Mouse (Mus musculus): ENCODE data around the gene Fbxw17. TPM values are rescaled to one million over a fixed set of nuclear protein-coding genes. Genes with fewer than 3 reads are reported as not detected.
"Not testable (repeated sequence)": the region's sequence is repeated elsewhere in the genome, so short reads cannot be mapped to it uniquely, and the experiment has no call there.

Fbxw17 gene
- 7.8 and 8.5 TPM in 2 replicates for polyA plus RNA-seq (2016; fragmentation: Nextera tagmentation; extraction: Ambion mirVana)

DNA sequence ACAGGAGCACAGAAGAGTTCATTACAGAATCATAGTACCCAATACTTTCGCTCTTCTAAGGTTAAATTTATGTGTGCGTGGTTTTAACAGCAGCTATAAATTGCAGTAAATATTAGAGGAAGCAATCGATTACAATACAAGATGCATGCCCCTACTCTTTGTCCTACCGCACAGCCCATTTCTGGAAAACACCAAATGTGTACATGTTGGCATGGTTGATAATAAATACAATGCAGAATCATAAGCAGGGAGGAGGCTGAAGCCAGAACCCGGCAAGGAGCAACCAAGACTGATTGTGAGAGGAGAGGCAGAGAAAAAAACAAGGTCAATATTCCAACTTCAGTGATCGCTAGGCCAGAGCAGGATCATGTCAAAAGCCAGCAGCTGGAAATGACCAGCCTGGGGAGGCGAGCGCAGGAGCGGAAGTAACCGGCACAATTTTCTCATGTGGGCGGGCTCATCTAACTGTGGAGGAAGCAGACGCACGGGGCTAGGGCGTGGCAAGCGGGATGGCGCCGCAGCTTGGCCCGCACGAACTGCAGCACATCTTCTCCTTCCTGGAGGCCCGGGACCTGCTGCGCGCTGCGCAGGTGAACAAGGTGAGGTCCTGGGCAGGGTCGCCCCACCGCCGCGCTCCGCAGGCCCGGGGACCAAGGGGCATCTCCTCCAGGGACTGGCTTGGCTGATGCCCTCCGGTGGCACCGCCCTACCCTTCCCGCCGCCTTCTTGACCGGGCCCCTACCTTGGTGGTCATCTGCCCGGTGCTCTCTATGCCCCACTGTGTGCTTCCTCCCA is at the start of gene Fbxw17:
TSS of gene Fbxw17 (plus strand) at position 476 of the 795 bp plus-strand sequence.
- Histone ChIP-seq H3K27ac (no peak within 1 kb of the TSS), H3K36me3 (no peaks in the 10 kb centered on the region), H3K27me3 (replicated peaks) (no peaks in the 10 kb centered on the region), H3K4me2 (peak within 1 kb of the TSS; percentile 81), H3K9me3 (replicated peaks) (no peaks in the 10 kb centered on the region), H3K4me1 (peaks cover 15% of the 10 kb centered on the region; the same call in 1 of the 2 replicates), H3K4me3 (peak within 1 kb of the TSS; percentile 72), H3K9ac (peak within 1 kb of the TSS; percentile 64)
- peak; percentile 87 for ATAC-seq
- WGBS (ENCODE audit: insufficient replicate concordance), result 12% methylated on average over 33 of the region's 35 CpGs

DNA sequence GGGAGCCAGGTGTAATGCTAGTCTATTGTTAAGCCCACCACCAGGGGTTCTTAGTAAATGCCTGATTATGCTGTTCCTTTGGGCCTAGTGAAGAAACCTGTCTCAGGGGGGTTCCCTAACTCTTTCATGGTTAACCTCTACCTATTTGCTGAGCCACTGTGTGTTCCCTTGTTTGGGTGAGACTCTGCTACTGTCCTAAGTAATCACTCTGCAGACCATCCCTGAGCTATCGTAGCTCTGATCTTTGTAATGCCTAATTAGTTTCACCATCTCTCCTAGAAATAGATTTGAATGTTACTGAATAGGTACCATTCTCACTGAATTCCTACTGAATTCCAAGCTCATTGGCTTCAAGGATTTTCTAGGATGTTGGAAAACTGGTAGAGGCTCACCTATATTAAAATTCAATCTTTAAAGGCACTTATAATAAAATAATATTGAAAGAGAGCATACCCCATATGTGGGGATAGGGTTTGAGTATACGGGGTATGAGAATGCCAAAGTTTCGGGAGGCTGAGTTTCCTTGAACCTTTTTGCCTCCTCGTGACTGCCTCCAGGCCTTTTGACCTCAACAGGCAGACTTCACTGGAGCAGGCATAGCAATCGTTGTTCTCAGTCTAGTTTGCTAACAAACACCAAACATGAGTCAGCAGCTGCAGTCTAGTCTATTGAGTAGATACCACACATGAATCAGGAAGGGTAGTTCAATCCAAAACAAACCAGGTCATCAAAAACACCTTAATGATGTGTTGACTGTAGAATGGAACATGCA is 44.5 kb upstream of the Fbxw17 start:
- H3K9ac ChIP-seq; H3K4me2 ChIP-seq; H3K27ac ChIP-seq; ATAC-seq; H3K9me3 ChIP-seq (replicated peaks); H3K36me3 ChIP-seq; H3K27me3 ChIP-seq (replicated peaks); H3K4me3 ChIP-seq; H3K4me1 ChIP-seq: not testable (repeated sequence)
- 61% methylated on average over 5 of the region's 5 CpGs for WGBS (ENCODE audit: insufficient replicate concordance)

DNA sequence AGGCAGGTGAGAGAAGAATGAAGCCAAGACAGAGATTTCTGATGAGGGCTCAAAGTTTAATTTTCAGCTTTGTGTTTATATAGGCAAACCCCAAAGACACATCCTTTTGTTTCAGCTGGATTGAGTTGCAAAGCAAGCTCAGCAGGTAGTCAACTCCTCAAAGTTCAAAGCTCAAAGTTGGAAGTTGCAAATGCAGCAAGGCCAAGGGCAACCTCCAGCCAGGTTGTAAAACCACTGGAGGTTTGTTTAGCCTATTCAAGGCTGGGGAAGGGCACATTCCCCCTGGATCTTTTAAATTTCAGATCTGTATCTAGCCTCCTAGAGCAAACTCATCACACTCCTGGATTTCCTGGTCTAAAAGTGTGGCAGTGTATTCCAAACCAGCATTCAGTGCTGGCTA is 28.5 kb upstream of the Fbxw17 start:
- not testable (repeated sequence) for H3K9ac ChIP-seq; H3K4me3 ChIP-seq; ATAC-seq; H3K9me3 ChIP-seq (replicated peaks); H3K4me1 ChIP-seq; H3K27me3 ChIP-seq (replicated peaks); H3K4me2 ChIP-seq; H3K27ac ChIP-seq; H3K36me3 ChIP-seq

DNA sequence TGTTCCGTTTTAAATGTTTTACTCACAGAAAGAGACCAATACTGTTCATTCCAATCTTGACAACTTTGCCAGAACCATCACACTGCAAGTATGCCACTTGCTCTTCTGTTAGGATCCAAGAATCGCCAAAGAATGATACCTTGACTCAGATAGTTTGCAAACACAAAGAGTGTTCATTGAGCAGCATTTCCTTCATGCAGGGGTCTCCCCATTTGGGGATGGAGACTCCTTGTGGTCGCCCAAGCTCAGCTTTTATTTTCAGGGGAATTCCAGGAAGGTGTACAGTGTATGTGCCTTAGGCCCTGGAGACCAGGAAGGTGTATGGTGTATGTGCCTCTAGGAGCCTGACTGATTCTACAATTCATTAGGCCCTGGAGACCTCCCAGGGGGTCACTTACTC is 757 bp downstream of the Fbxw17 start:
- 45% methylated on average over 3 of the region's 3 CpGs for WGBS (ENCODE audit: insufficient replicate concordance)
- H3K9ac ChIP-seq, result no peak overlapping the region; the same call in 1 of the 2 replicates
- H3K27ac ChIP-seq, result no peak overlapping the region

DNA sequence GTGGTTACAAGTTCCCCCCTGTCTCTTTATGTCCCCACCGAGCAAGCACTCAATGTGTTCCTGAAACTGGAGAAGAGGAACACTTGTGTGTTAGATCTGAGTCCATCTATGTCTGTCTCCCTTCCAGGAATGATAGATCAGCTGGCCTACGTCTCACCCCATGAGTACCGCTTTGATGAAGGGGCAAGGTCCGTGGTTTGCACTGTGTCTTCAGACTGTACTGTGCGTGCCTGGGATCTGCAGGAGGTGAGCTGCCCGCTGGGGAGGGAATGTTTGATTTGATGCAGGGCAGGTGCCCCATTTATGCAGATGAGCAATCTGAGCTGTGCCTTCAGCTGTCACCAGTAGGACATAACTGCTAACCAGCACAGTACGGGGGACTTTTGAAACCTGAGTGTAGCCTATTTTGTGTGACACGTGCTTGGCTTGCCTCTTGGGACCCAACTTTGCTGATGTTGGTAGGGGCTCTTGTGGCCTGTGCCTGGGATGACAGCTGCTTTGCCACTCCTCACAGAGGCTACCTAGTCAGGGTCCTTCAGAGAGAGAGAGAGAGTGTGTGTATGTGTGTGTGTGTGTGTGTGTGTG is 6.1 kb downstream of the Fbxw17 start:
- Histone ChIP-seq H3K4me3 (no peak overlapping the region), H3K36me3 (peaks cover 46% of the 10 kb centered on the region), H3K9me3 (replicated peaks) (no peaks in the 10 kb centered on the region), H3K27ac (no peak overlapping the region), H3K27me3 (replicated peaks) (no peaks in the 10 kb centered on the region), H3K4me1 (0 out of 2 replicates have a peak, but pooled peaks cover 10% of the 10 kb centered on the region), H3K4me2 (no peak overlapping the region), H3K9ac (no peak overlapping the region)
- ATAC-seq, result no peak
- 80% methylated on average over 8 of the region's 8 CpGs for WGBS (ENCODE audit: insufficient replicate concordance)

More for the DNA sequence above, 757 bp downstream of the Fbxw17 start:
- H3K4me3 ChIP-seq, result peak overlapping the region; percentile 72
- peaks cover 8% of the 10 kb centered on the region for H3K36me3 ChIP-seq
- ATAC-seq, result no peak
- no peaks in the 10 kb centered on the region for H3K27me3 ChIP-seq (replicated peaks)
- H3K4me2 ChIP-seq, result peak overlapping the region; percentile 81
- no peaks in the 10 kb centered on the region for H3K9me3 ChIP-seq (replicated peaks)
- H3K4me1 ChIP-seq, result peaks cover 15% of the 10 kb centered on the region; the same call in 1 of the 2 replicates

DNA sequence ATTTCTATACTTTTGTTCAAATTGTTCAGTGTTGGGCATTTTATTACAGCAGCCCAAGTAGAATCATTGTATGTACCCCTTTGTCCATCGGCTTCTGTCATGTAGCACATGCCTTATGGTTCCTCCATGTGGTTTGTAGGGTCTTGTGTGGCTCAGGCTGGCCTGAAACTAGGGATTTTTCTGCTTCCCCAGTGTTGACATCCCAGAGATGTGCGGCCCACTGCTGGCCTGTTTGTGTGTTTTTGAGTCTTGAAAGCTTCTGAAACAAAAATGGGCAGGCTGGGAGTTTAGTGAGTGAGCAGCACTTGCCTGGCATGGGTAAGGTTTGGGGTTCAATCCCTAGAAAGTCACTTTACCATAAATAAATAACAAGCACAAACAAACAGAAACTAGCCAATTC is 6.9 kb downstream of the Fbxw17 start:
- Histone ChIP-seq H3K4me3 (no peak overlapping the region), H3K4me1 (0 out of 2 replicates have a peak, but pooled peaks cover 7% of the 10 kb centered on the region), H3K9me3 (replicated peaks) (no peaks in the 10 kb centered on the region), H3K27me3 (replicated peaks) (no peaks in the 10 kb centered on the region), H3K9ac (no peak overlapping the region), H3K36me3 (peaks cover 49% of the 10 kb centered on the region), H3K4me2 (no peak overlapping the region), H3K27ac (no peak overlapping the region)
- ATAC-seq, result no peak
- WGBS (ENCODE audit: insufficient replicate concordance), result 68% methylated on average over 2 of the region's 2 CpGs

DNA sequence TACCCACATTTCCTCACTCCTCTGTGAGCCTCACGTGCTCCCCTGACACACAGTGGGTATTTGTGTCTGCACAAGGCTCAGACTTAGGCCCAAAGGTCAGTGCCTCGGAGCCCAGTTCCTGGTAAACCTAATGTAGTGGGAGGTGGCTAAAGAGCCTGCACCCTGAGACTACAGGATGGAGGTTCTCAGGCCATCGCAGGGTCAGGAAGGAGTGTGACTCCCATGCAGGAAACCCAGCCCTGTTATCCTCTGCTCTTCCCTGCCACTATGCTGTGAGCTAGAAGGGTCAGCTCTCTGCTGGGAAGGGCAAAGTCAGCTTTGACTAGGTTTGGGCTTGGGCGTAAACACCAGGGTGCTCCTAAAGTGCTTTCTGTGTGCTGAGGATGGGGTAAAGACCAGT is 9.0 kb downstream of the Fbxw17 start:
- no peak overlapping the region for H3K9ac ChIP-seq
- no peaks in the 10 kb centered on the region for H3K9me3 ChIP-seq (replicated peaks)
- peaks cover 61% of the 10 kb centered on the region for H3K36me3 ChIP-seq
- 0 out of 2 replicates have a peak, but pooled peaks cover 7% of the 10 kb centered on the region for H3K4me1 ChIP-seq
- WGBS (ENCODE audit: insufficient replicate concordance), result 63% methylated on average over 4 of the region's 4 CpGs
- H3K27me3 ChIP-seq (replicated peaks), result no peaks in the 10 kb centered on the region
- H3K4me3 ChIP-seq, result no peak overlapping the region
- H3K4me2 ChIP-seq, result no peak overlapping the region
- H3K27ac ChIP-seq, result no peak overlapping the region
- no peak for ATAC-seq

DNA sequence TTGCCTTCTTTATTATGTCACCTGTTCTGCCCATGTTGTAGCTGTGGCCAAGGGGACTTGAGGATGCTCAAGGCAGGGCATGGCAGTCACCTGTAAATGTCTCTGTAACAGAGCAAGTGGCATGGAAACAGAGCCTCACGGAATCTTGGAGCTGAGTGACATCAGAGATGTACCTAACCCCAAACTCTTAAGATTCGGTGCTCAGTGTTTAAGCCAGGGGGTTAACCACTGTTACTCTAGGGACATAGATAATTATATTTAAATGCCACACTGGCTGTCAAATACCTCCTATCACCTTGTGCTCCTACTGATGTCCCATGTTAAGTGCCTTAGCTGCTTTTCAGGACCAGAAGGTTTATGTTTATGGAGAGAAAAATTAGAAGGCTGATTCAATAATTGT is 26.1 kb downstream of the Fbxw17 start, which contains the start of gene Gm47429:
TSS of gene Gm47429 (minus strand) at position 101 of the 400 bp plus-strand sequence.
- Histone ChIP-seq H3K27ac (no peak within 1 kb of the TSS), H3K4me2 (no peak within 1 kb of the TSS), H3K4me1 (no peaks in the 10 kb centered on the region), H3K9me3 (replicated peaks) (no peaks in the 10 kb centered on the region), H3K9ac (no peak within 1 kb of the TSS), H3K4me3 (no peak within 1 kb of the TSS), H3K27me3 (replicated peaks) (no peaks in the 10 kb centered on the region), H3K36me3 (no peaks in the 10 kb centered on the region)
- 70% methylated on average over 2 of the region's 2 CpGs for WGBS (ENCODE audit: insufficient replicate concordance)
- ATAC-seq, result no peak

DNA sequence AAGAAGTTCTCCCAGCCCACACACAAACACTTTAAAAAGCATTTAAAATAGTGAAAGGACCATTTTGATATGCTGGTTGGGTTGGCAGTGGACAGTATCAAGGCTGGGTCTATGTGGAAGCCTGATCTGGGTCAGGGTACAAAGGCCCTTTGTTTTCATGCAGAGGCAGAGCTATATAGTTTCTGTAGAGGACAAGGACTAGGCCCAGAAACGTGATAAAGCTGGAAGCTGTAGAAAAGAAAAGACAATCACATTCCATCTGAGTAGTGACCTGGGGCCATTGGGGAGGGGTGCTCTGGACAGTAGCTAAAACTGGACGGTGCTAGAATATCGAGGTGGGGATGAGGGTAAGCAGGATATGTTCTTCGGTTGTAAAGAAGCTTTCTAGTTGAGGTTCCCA is 27.6 kb downstream of the Fbxw17 start:
- Histone ChIP-seq H3K4me2 (no peak overlapping the region), H3K9me3 (replicated peaks) (no peaks in the 10 kb centered on the region), H3K4me1 (no peaks in the 10 kb centered on the region), H3K36me3 (no peaks in the 10 kb centered on the region), H3K27me3 (replicated peaks) (no peaks in the 10 kb centered on the region), H3K27ac (no peak overlapping the region), H3K4me3 (no peak overlapping the region), H3K9ac (no peak overlapping the region)
- 63% methylated on average over 4 of the region's 4 CpGs for WGBS (ENCODE audit: insufficient replicate concordance)
- ATAC-seq, result no peak

DNA sequence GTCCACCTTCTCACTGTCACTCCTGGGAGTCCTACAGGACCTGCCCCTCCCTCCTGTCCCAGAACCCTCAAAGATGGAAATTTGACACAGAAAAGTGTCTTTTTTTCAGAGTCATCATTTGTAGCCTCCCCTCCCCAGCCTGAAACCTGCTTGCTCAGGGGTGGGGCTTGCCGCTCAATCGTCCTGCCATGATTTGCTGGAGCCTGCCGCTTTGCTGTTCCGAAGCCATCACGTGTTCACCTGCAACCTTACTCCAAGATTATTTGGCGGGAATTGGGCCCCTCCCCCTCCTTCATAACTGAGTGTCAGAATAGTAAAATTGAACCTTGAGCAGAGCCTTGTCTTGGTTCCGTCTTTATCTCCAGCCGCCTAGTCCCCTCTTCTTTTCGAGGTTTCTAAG is 34.6 kb downstream of the Fbxw17 start:
- H3K9me3 ChIP-seq (replicated peaks); H3K4me3 ChIP-seq; H3K27me3 ChIP-seq (replicated peaks); H3K4me2 ChIP-seq; H3K4me1 ChIP-seq; H3K9ac ChIP-seq; H3K27ac ChIP-seq; ATAC-seq; H3K36me3 ChIP-seq: not testable (repeated sequence)
- 46% methylated on average over 9 of the region's 9 CpGs for WGBS (ENCODE audit: insufficient replicate concordance)

DNA sequence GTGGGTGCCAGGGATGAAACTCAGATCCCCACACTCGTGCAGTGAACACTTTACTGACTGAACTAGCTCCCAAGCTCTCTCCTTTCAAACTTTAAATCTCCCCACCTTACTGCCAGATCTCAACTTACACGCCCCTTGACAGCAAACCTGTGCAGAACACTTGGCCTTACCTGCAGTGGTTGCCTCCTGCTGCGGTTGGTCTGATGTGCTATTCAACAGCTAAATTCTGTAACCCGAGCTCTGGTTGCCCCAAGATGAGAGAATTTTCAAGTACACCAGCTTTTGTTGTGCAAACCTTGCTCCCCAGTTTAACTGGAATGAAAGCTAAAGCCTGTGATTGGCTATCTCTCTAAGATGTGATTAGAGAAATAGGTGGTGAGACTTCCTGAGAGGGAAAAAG is 35.8 kb downstream of the Fbxw17 start:
- no peaks in the 10 kb centered on the region for H3K27me3 ChIP-seq (replicated peaks)
- no peak overlapping the region for H3K27ac ChIP-seq
- no peak overlapping the region for H3K9ac ChIP-seq
- H3K36me3 ChIP-seq, result no peaks in the 10 kb centered on the region
- no peaks in the 10 kb centered on the region for H3K9me3 ChIP-seq (replicated peaks)
- ATAC-seq, result no peak
- H3K4me1 ChIP-seq, result no peaks in the 10 kb centered on the region
- no peak overlapping the region for H3K4me2 ChIP-seq
- 28% methylated on average over 4 of the region's 4 CpGs for WGBS (ENCODE audit: insufficient replicate concordance)
- no peak overlapping the region for H3K4me3 ChIP-seq

DNA sequence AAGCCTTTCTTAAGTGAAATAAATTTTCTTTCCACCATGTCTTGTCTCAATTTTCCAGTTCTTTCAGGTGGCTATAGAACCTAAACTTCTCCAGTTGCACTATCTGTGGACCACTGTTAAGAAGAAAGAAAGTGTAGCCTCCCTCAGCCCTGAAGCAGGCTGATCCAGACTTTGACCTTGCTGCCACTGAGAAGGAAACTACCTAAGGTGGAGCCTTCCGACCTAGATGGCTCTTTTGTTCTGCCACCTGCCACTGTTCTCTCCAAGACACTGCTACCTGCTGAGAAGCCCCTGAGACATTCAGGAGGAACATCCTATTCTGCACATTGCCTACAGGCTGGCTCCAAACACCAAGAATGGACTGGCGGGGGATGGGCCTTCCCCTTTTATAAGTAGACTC is 42.8 kb downstream of the Fbxw17 start:
- H3K36me3 ChIP-seq; H3K4me3 ChIP-seq; H3K9ac ChIP-seq; H3K4me1 ChIP-seq; ATAC-seq; H3K27me3 ChIP-seq (replicated peaks); H3K27ac ChIP-seq; H3K9me3 ChIP-seq (replicated peaks); H3K4me2 ChIP-seq: not testable (repeated sequence)
- WGBS (ENCODE audit: insufficient replicate concordance), result 70% methylated on average over 2 of the region's 2 CpGs

Data from liver, embryonic 12.5 days (tissue).